Mouse (Mus musculus) neural tube, postnatal 0 days (tissue): ENCODE results near the gene Gm21708. TPM values are rescaled to one million over a fixed set of nuclear protein-coding genes. Genes with fewer than 3 reads are reported as not detected.

Experiments
- polyA plus RNA-seq: library from polyadenylated mRNA; unstranded; fragments of >200 nt; fragmentation: Nextera tagmentation; extraction: Ambion mirVana; gene quantifications from 2 replicates; pipeline ENCODE4 v1.2.1, GENCODE M21; 2015

Gene Gm21708
- polyA plus RNA-seq: not detected in 2 replicates

DNA sequence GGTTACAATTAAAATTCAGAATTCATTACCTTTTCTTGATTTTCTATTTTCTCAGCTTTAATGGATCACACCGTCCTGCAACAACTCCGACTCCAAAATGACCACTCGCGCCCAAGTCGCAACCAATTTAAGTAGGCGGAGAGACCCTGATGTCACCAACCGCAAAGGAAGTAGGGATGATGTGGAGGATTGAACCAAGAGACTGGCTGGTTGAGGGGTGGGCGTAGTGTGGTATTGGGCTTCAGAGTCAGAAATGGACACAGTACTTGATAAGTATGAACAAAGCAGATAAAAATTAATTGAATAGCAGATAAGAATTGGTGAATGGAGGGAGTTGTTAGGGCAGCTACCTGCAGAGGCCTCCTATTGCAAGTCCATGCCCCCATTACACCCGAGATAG, at the start of gene Gm21708, which contains the start of gene Gm21704:
Gene Gm21708 (minus strand): TSS at position 101 of the 400 bp plus-strand sequence.
Gene Gm21704 (minus strand): TSS at position 101 of the 400 bp plus-strand sequence.

Other genes with a start within 250 kb of the Gm21708 start
- not detected in 2 replicates for gene Gm21677, start 103.7 kb downstream of the Gm21708 start, polyA plus RNA-seq
- gene Gm21693, start 64.8 kb downstream of the Gm21708 start, polyA plus RNA-seq: not detected in 2 replicates
- 0.22 TPM in 1 of 2 replicates, not detected in the other for gene Gm21704, start within 50 bp of the Gm21708 start, polyA plus RNA-seq